Mouse (Mus musculus) heart, adult 2 months (tissue): ENCODE results near the gene Herc6.

ENCODE experiments used
- CTCF ChIP-seq: fragments of 200-600 bp; IDR thresholded peaks from 2 replicates; pipeline ENCODE4 v1.8.1; 2022; ENCODE audit warnings: antibody characterized with exemption, mild to moderate bottlenecking, moderate library complexity
- POLR2A ChIP-seq: fragments of 200-500 bp; IDR thresholded peaks from 2 replicates; pipeline ENCODE4 v1.6.1; 2011; ENCODE audit warnings: mild to moderate bottlenecking, low read depth, low read length, control low read depth; ENCODE audit not compliant: insufficient read depth

DNA sequence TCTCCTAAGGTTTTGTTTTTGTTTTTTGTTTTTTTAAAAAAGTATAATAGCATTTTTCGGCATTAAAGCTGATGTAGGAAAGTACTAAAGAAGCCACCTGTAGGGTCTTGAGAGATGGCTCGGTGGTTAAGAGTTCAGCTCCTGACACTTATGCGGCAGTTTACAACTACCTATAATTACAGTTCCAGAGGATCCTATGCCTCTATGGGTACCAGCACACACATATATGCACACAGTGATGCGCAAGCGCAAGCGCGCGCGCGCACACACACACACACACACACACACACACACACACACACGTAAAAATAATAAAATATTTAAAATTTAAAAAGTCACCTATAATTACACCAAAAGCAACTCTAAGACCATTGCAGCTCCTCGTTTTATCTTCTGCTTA, 795 bp downstream of the Herc6 start:
- no peak for TF ChIP-seq POLR2A
- no peak for TF ChIP-seq CTCF
